Mouse (Mus musculus): ENCODE measurements around the gene Zfp704. TPM values are rescaled to one million over a fixed set of nuclear protein-coding genes. Genes with fewer than 3 reads are reported as not detected.

Gene Zfp704
- total RNA-seq (2023) = 0.18 TPM

DNA sequence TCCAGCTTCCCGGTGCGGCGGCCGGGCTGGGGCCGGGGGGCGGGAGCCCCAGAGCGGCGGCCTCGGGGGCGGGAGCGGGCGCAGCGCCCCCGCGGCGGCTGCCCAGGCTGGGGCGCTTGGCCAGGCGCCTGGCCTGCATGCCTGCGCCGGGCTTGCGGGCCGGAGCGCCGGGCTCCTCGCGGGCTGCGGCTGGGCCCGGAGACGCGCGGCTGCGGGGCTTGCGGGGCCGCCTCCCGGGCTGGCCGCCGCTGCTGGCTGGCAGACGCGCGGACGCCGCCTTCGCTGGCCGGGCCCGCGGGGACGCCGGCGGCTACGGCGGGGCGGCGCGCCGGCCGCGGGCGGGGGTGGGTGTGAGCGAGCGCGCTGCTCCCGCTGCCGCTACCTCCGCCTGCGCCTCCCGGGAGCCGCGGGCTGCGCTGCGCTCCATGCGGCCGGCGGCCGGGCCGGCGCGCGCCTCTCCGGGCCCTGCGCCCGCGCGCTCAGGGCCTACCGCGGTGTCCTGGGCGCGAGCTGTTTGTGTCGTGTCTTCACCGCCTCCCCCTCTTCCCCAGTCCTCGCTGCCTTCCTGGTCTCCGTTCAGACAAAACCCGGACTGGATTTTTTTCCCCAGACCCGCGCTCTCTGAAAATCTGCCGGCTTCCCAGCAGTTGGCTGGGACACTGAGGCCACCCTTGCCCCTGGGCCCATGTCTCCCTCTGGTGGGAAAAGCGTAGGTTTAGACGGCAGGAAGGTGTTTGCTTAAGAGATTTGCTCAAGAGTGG is at the start of gene Zfp704:
TSS of gene Zfp704 (minus strand) at position 505 of the 761 bp plus-strand sequence.

Measured in CD4-positive naive resting alpha-beta T cell, adult 57 days (primary cell).